Mouse (Mus musculus) heart, embryonic 15.5 days (tissue): Measurements from ENCODE around the gene Aprt. TPM values are rescaled to one million over a fixed set of nuclear protein-coding genes. Genes with fewer than 3 reads are reported as not detected.
"Not testable (repeated sequence)": the region's sequence is repeated elsewhere in the genome, so short reads cannot be mapped to it uniquely, and the experiment has no call there.

Experiments
- ATAC-seq: fragments of 200-750 bp; cut with Nextera tagmentation; replicated peaks from 2 replicates; pipeline ENCODE4 v1.8.0; 2017; ENCODE audit warnings: low read depth, moderate TSS enrichment; ENCODE audit not compliant: insufficient number of reproducible peaks, insufficient read depth, low FRiP score
- H3K27ac ChIP-seq: fragments of 300-500 bp; sonication (generic); 2 replicates; pipeline ENCODE4 v1.5.1; 2015; ENCODE audit warnings: mild to moderate bottlenecking, inconsistent platforms
- H3K27me3 ChIP-seq: fragments of 300-500 bp; sonication (generic); 2 replicates; pipeline ENCODE4 v1.6.1; 2015; ENCODE audit warnings: inconsistent platforms
- H3K36me3 ChIP-seq: fragments of 300-500 bp; sonication (generic); 2 replicates; pipeline ENCODE4 v1.6.1; 2015; ENCODE audit warnings: mild to moderate bottlenecking, inconsistent platforms
- H3K4me1 ChIP-seq: fragments of 300-500 bp; sonication (generic); replicated peaks from 2 replicates; pipeline ENCODE4 v1.6.1; 2015; ENCODE audit warnings: inconsistent platforms
- H3K4me2 ChIP-seq: fragments of 300-500 bp; sonication (generic); 2 replicates; pipeline ENCODE4 v1.6.1; 2015; ENCODE audit warnings: inconsistent platforms, mild to moderate bottlenecking, moderate library complexity
- H3K4me3 ChIP-seq: fragments of 300-500 bp; sonication (generic); 2 replicates; pipeline ENCODE4 v1.5.1; 2015; ENCODE audit warnings: mild to moderate bottlenecking, inconsistent platforms
- H3K9ac ChIP-seq: fragments of 300-500 bp; sonication (generic); 2 replicates; pipeline ENCODE4 v1.6.1; 2015; ENCODE audit warnings: mild to moderate bottlenecking, inconsistent platforms
- H3K9me3 ChIP-seq: fragments of 300-500 bp; sonication (generic); replicated peaks from 2 replicates; pipeline ENCODE4 v1.6.1; 2016; ENCODE audit warnings: inconsistent platforms
- WGBS: fragments of 180-500 bp; shearing (Covaris S2); methylation state at CpG from one replicate; pipeline ENCODE4 v1.1.7; 2015; ENCODE audit warnings: mixed read lengths; 5-methylcytosine and 5-hydroxymethylcytosine counted together
- polyA plus RNA-seq: library from polyadenylated mRNA; unstranded; fragments of >200 nt; fragmentation: Nextera tagmentation; extraction: Ambion mirVana; gene quantifications from 2 replicates; pipeline ENCODE4 v1.2.1, GENCODE M21; 2015

Gene Aprt
- polyA plus RNA-seq, 1 experiment from 2014 or later = 163 TPM

GRCm38 (mm10) chr8:122585411-122585891 lies 8.7 kb upstream of the Aprt start:
- 53% methylated on average over 14 of the region's 14 CpGs for WGBS
- Histone ChIP-seq H3K4me1 (no peaks in the 10 kb centered on the region), H3K4me3 (no peak overlapping the region), H3K9ac (no peak overlapping the region), H3K9me3 (no peaks in the 10 kb centered on the region), H3K36me3 (no peaks in the 10 kb centered on the region), H3K27me3 (no peaks in the 10 kb centered on the region), H3K4me2 (no peak overlapping the region), H3K27ac (no peak overlapping the region)
- no peak for ATAC-seq

- Histone ChIP-seq H3K9ac (no peak overlapping the region), H3K27ac (no peak overlapping the region), H3K36me3 (no peaks in the 10 kb centered on the region), H3K4me2 (no peak overlapping the region), H3K9me3 (no peaks in the 10 kb centered on the region), H3K4me1 (peaks cover under 1% of the 10 kb centered on the region; the same call in 1 of the 2 replicates), H3K4me3 (no peak overlapping the region), H3K27me3 (no peaks in the 10 kb centered on the region)
- WGBS = 73% methylated on average over 9 of the region's 9 CpGs
- no peak for ATAC-seq
These were observed 8.3 kb upstream of the Aprt start for GRCm38 (mm10) chr8:122584981-122585380.

GRCm38 (mm10) chr8:122580926-122581325 lies 4.2 kb upstream of the Aprt start:
- 49% methylated on average over 14 of the region's 15 CpGs for WGBS

GRCm38 (mm10) chr8:122579196-122579595 lies 2.5 kb upstream of the Aprt start:
- Histone ChIP-seq H3K4me3 (no peak overlapping the region), H3K4me1 (peaks cover 44% of the 10 kb centered on the region), H3K27me3 (no peaks in the 10 kb centered on the region), H3K27ac (no peak overlapping the region), H3K9me3 (no peaks in the 10 kb centered on the region), H3K4me2 (no peak overlapping the region), H3K36me3 (no peaks in the 10 kb centered on the region), H3K9ac (no peak overlapping the region)
- WGBS = 27% methylated on average over 7 of the region's 7 CpGs
- ATAC-seq = no peak

More at GRCm38 (mm10) chr8:122580926-122581325, 4.2 kb upstream of the Aprt start:
- Histone ChIP-seq H3K36me3 (no peaks in the 10 kb centered on the region), H3K4me2 (no peak overlapping the region), H3K9ac (no peak overlapping the region), H3K9me3 (no peaks in the 10 kb centered on the region), H3K4me3 (no peak overlapping the region), H3K4me1 (peaks cover 26% of the 10 kb centered on the region), H3K27ac (no peak overlapping the region), H3K27me3 (no peaks in the 10 kb centered on the region)
- ATAC-seq = no peak

- no peaks in the 10 kb centered on the region for H3K27me3 ChIP-seq
- peak; percentile 7; the same call in 1 of the 2 replicates for ATAC-seq
- peaks cover 13% of the 10 kb centered on the region for H3K36me3 ChIP-seq
- H3K4me1 ChIP-seq = peaks cover 45% of the 10 kb centered on the region
- H3K9me3 ChIP-seq = no peaks in the 10 kb centered on the region
- peak overlapping the region; percentile 80 for H3K4me3 ChIP-seq
- H3K9ac ChIP-seq = 0 out of 2 replicates have a peak overlapping the region, but pooled peaks have one; percentile 26
- H3K27ac ChIP-seq = peak overlapping the region; percentile 64; the same call in 1 of the 2 replicates
- WGBS = 47% methylated on average over 10 of the region's 10 CpGs
- H3K4me2 ChIP-seq = peak overlapping the region; percentile 95
These were observed 407 bp upstream of the Aprt start for GRCm38 (mm10) chr8:122577116-122577515.

- Histone ChIP-seq H3K4me1 (peaks cover 45% of the 10 kb centered on the region), H3K4me2 (peak overlapping the region; percentile 95), H3K9me3 (no peaks in the 10 kb centered on the region), H3K36me3 (peaks cover 24% of the 10 kb centered on the region), H3K27ac (peak overlapping the region; percentile 64), H3K9ac (peak overlapping the region; percentile 81), H3K27me3 (no peaks in the 10 kb centered on the region), H3K4me3 (peak overlapping the region; percentile 80)
- WGBS = 17% methylated on average over 21 of the region's 21 CpGs
- peak; percentile 16; the same call in 1 of the 2 replicates for ATAC-seq
These were observed 718 bp downstream of the Aprt start for GRCm38 (mm10) chr8:122575735-122576647.

GRCm38 (mm10) chr8:122575286-122575685 lies 1.4 kb downstream of the Aprt start:
- peak overlapping the region; percentile 80 for H3K4me3 ChIP-seq
- H3K4me1 ChIP-seq = peaks cover 45% of the 10 kb centered on the region
- no peaks in the 10 kb centered on the region for H3K27me3 ChIP-seq
- peaks cover 31% of the 10 kb centered on the region for H3K36me3 ChIP-seq
- H3K9me3 ChIP-seq = no peaks in the 10 kb centered on the region
- peak overlapping the region; percentile 24 for H3K27ac ChIP-seq
- peak overlapping the region; percentile 95 for H3K4me2 ChIP-seq
- WGBS = 68% methylated on average over 8 of the region's 8 CpGs
- no peak for ATAC-seq
- H3K9ac ChIP-seq = 0 out of 2 replicates have a peak overlapping the region, but pooled peaks have one; percentile 81

- WGBS = 27% methylated on average over 10 of the region's 10 CpGs
- Histone ChIP-seq H3K27ac (peak overlapping the region; percentile 24), H3K4me3 (peak overlapping the region; percentile 80; the same call in 1 of the 2 replicates), H3K4me1 (peaks cover 44% of the 10 kb centered on the region), H3K9ac (no peak overlapping the region), H3K9me3 (no peaks in the 10 kb centered on the region), H3K36me3 (peaks cover 36% of the 10 kb centered on the region), H3K4me2 (peak overlapping the region; percentile 95), H3K27me3 (no peaks in the 10 kb centered on the region)
- ATAC-seq = no peak
These were observed 1.9 kb downstream of the Aprt start for GRCm38 (mm10) chr8:122574667-122575251.

GRCm38 (mm10) chr8:122574264-122574663 lies 2.4 kb downstream of the Aprt start:
- Histone ChIP-seq H3K27ac (peak overlapping the region; percentile 24), H3K9me3 (no peaks in the 10 kb centered on the region), H3K9ac (no peak overlapping the region), H3K4me2 (no peak overlapping the region), H3K27me3 (no peaks in the 10 kb centered on the region), H3K4me1 (peaks cover 44% of the 10 kb centered on the region), H3K4me3 (no peak overlapping the region), H3K36me3 (peaks cover 38% of the 10 kb centered on the region)
- WGBS = 42% methylated on average over 3 of the region's 3 CpGs
- ATAC-seq = no peak

GRCm38 (mm10) chr8:122573577-122573976 lies 3.1 kb downstream of the Aprt start:
- WGBS = 68% methylated on average over 9 of the region's 9 CpGs
- Histone ChIP-seq H3K4me1 (peaks cover 45% of the 10 kb centered on the region), H3K9me3 (no peaks in the 10 kb centered on the region), H3K27me3 (no peaks in the 10 kb centered on the region), H3K4me3 (no peak overlapping the region), H3K9ac (no peak overlapping the region), H3K36me3 (peaks cover 38% of the 10 kb centered on the region), H3K4me2 (no peak overlapping the region), H3K27ac (no peak overlapping the region)
- ATAC-seq = no peak

GRCm38 (mm10) chr8:122573176-122573575 lies 3.5 kb downstream of the Aprt start:
- H3K9me3 ChIP-seq, H3K4me2 ChIP-seq, H3K9ac ChIP-seq, ATAC-seq, H3K4me3 ChIP-seq, H3K27me3 ChIP-seq, H3K27ac ChIP-seq: not testable (repeated sequence)
- H3K36me3 ChIP-seq = peaks cover 38% of the 10 kb centered on the region
- H3K4me1 ChIP-seq = peaks cover 45% of the 10 kb centered on the region
- 54% methylated on average over 4 of the region's 4 CpGs for WGBS
